Mouse (Mus musculus) inflammation-experienced regulatory T-cells (primary cell): ENCODE measurements around the gene Gchfr. TPM values are rescaled to one million over a fixed set of nuclear protein-coding genes. Genes with fewer than 3 reads are reported as not detected.

Source experiments
- polyA plus RNA-seq, 2 experiments: library from polyadenylated mRNA; unstranded; fragments of 100-300 nt; shearing (Covaris generic); gene quantifications; one replicate each; pipeline ENCODE4 v1.2.1; 2017

Gene Gchfr
- under 1 TPM; 0.34 to 0.60 TPM for polyA plus RNA-seq

DNA sequence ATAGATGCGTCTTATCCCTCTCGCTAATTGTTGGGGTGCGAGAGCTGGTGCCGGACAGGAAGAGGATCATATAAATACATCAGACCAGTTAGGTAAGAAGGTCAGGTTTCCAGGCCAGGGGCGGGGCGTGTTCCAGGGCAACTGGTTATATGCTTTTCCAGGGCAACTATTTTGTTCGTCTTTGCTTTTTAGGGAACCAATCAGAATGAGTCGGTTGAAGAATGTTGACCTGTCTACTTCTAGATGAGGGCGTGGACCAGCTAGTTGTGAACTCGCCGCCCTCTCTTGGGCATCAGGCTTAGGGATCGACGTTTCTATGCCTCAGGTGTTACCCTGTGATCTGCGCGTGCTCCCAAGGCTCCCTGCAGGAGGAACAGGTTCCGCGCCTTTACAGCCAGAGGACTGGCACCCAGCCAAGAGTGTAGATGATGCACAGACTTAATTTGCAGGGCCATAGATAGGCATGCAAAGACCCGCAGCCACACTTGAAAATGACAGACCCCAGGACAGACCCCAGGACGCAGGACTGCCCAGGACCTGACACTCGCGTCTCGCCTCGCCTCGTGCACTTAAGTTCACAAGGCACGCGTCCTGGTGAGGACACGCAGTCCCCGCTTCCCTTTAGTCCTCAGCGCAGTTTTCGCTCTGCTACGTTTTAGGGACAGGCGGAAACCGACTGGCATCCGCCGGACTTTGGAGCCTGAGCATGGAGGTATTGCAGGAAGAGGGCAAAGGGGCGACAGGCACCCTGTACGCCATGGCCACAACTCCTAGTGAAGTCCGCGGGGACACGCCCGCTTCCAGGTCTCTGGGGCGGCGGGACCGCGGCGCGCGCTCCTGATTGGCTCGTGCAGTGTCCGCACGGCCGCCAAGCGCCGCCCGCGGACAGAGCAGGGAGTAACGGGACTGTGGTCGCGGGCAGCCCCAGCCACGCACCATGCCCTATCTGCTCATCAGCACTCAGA, at the start of gene Gchfr:
TSS of gene Gchfr (plus strand) at position 873 of the 965 bp plus-strand sequence.

DNA sequence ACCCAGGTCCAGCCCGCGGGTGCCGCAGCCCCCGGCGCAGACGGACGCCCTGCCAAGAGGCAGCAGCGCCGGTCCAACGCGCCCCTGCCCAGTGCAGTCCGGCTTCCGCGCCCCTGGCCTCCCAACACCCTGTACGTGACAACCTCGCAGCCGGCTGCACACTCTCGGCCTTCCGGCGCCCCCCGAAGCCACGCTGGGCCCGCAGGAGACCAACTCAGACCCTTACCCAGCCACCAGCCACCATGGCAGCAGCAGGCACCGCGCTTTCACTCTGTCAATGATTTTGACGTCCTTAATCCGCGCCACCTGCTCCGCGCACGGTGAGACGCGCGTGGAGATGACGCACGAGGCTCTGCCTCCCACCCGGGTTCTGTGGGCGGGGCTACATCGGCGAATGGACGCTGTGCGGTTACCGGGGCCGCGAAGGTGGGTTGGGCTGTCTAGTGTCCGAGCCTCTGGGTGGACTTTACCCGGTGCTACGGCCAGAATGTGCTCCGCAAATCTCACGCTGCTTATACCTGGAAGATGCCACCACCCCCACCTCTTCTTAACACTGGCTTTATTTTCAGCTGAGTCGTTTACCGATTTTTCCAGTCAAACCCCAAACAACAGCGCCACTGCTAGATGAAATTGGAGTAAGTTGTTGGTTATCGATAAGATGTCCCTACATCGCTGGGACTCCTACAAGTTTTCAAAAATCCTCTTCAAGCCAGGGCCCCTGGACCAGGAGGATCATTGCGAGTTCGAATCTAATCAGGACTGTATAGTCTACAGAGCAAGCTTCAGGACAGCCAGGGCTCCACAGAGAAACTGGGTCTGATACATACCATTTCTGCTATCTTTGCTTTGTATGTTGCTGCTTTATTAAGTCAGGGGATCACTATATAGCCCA, 10.6 kb upstream of the Gchfr start, which contains the start of gene Rmdn3:
TSS of gene Rmdn3 (minus strand) at position 354 of the 892 bp plus-strand sequence.

DNA sequence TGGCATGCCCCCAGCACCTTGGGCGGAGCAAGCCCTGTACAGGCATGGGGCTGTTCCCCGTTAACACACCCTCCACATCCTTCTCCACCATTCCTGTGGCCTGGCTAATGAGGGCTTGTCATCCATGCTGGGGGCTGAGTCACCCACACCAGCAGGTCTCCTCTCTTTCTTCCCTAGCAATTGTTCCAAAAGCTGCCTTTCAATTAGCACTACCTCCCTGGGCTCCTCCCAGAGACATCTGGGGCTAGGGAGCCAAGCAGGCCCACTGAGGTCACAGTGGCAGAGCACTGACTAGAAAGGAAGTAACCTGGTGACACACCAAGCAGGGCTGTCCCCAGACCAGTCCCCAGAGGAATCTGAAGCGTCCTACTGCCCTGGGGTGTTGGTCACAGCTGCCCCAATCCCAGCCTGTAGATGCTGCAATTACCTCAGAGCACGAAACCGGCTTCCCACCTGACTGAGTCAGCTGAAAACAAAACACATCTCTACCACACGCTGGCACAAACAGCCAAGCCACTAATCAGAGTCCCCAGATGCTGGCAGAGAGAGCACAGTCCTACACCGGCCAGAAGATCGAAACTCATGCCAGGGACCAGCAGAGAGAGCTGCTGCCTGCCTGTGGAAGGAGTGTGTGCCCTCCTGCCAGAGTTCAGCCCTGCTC, 6.5 kb downstream of the Gchfr start, which contains the start of gene Gm14137:
TSS of gene Gm14137 (plus strand) at position 519 of the 661 bp plus-strand sequence.

DNA sequence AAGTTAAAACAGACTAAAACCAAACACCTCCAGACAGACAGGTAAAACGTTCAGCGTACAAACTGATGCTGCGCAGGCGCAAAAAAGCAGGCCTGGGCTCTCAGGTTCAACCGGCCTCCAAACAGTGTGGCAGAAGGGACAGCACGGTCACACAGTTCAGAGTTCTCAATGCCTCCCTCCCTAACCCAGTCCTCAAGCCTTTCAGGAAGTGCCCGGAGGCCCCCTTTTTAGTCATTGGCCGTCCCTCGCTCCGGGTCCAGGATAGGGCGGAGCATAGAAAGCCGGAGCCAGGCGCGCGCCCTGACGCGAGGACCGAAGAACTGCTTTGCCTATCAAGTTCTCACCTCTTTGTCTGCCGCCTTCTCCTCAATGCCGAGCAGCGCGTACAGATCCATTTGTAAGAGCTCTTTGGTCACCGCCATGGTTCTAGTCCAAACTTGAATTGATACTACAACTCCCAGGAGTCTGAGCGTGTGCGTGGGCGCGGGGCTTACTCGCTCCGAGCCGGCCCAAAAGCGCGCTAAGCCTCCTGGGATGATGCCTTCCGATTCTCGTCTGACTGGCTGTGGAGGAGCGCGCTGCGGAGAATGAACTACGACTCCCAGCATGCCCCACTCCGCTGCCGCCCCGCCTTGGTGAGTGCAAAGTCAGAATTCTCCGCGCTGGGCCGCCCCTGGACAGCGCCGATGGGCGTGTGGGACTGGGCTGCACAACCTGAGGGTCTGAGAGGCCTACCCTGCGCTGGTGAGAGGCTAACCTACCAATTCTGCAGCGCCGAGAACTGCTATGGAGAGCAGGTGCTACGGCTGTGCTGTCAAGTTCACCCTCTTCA, 41.0 kb downstream of the Gchfr start, which contains the start of the genes Zfyve19 and Dnajc17:
TSS of gene Zfyve19 (plus strand) at position 274 of the 832 bp plus-strand sequence.
TSS of gene Dnajc17 (minus strand) at position 452 of the 832 bp plus-strand sequence.

Other genes with a start within 250 kb of the Gchfr start
- gene Chst14, start 241.3 kb upstream of the Gchfr start, polyA plus RNA-seq: 1 to 10 TPM; 4.5 to 7.9 TPM
- gene Ccdc32, start 138.4 kb upstream of the Gchfr start, polyA plus RNA-seq: 10 to 100 TPM; 20.8 to 30.6 TPM
- 1 to 10 TPM; 1.2 to 3.8 TPM for gene Rpusd2, start 133.0 kb upstream of the Gchfr start, polyA plus RNA-seq
- gene Knl1, start 120.7 kb upstream of the Gchfr start, polyA plus RNA-seq: under 1 TPM; 0.52 to 0.94 TPM
- gene Rad51, start 55.0 kb upstream of the Gchfr start, polyA plus RNA-seq: 1 to 10 TPM; 3.6 to 3.8 TPM
- 10 to 100 TPM; 22.2 to 26.8 TPM for gene Rmdn3, start 10.7 kb upstream of the Gchfr start, polyA plus RNA-seq
- under 1 TPM; 0.70 to 0.83 TPM for gene Gm14137, start 6.7 kb downstream of the Gchfr start, polyA plus RNA-seq
- 10 to 100 TPM; 40.0 to 50.1 TPM for gene Zfyve19, start 40.8 kb downstream of the Gchfr start, polyA plus RNA-seq
- 10 to 100 TPM; 22.5 to 35.9 TPM for gene Dnajc17, start 41.0 kb downstream of the Gchfr start, polyA plus RNA-seq
- gene Ppp1r14d, start 62.1 kb downstream of the Gchfr start, polyA plus RNA-seq: not detected
- gene Spint1, start 69.6 kb downstream of the Gchfr start, polyA plus RNA-seq: under 1 TPM in 1 of 2 experiments, not detected in 1; 0.81 TPM
- under 1 TPM in 1 of 2 experiments, not detected in 1; 0.78 TPM for gene Rhov, start 103.5 kb downstream of the Gchfr start, polyA plus RNA-seq
- 10 to 100 TPM; 11.3 to 12.6 TPM for gene Vps18, start 121.0 kb downstream of the Gchfr start, polyA plus RNA-seq
- not detected for gene Dll4, start 158.0 kb downstream of the Gchfr start, polyA plus RNA-seq
- gene Chac1, start 183.5 kb downstream of the Gchfr start, polyA plus RNA-seq: 1 to 10 TPM in 1 of 2 experiments, under 1 TPM in 1; 0.29 to 1.9 TPM